Mouse (Mus musculus): ENCODE results near the gene St3gal4.

GRCm38 (mm10) chr9:35092904-35093303 is 26.2 kb downstream of the St3gal4 start:
- TF ChIP-seq CTCF (IDR thresholded peaks at IDR 0.05) (no peak), EP300 (IDR thresholded peaks at IDR 0.05; ENCODE audit: insufficient read depth, low read depth, low read length) (no peak)

All from heart, adult 2 months (tissue).